27 mouse cellular contexts compared by ENCODE assay signal in the genomic region with DNA sequence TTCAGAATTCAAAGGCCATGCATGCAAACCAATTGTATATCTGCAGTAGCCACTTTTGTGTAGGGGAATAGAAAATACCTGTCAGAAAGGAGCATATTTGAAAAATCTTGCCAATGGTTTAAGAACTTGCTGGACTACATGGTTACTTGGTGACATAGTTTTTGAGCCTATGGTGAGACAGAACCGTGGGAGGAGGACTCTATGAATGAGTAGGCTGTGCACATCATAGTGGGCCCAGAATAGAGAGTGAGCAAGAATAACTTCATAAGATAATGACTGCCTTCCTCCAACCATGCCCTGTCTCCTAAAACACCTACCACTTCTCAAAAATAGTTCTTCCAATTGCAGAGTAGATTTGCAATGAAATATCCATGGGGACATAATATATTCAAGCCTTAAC.
"Had no signal": no experiment of that assay in that cellular context is flagged by ENCODE, and none has a peak within 500 bp of the region (broad histone marks: within the 10 kb centered on the region; RNA-seq: fewer than 3 reads in every experiment).

No protein-coding gene starts in this region.

- ATAC-seq: forebrain, postnatal 0 days; hindbrain, embryonic 16.5 days; inflammation-experienced regulatory T-cells, adult 6 months; intestine, embryonic 15.5 days; intestine, postnatal 0 days had no signal

- H3K27ac ChIP-seq: heart, adult 2 months; heart, embryonic 13.5 days; heart, embryonic 15.5 days; hindbrain, embryonic 10.5 days; hindbrain, embryonic 12.5 days; hindbrain, embryonic 14.5 days; intestine, embryonic 15.5 days; limb, embryonic 10.5 days; limb, embryonic 12.5 days; liver, embryonic 13.5 days; liver, embryonic 15.5 days had no signal

- H3K4me3 ChIP-seq: heart, adult 2 months; heart, embryonic 13.5 days; heart, embryonic 15.5 days; hindbrain, embryonic 10.5 days; hindbrain, embryonic 12.5 days; intestine, embryonic 15.5 days; limb, embryonic 10.5 days; limb, embryonic 12.5 days; liver, embryonic 13.5 days; liver, embryonic 15.5 days had no signal

- DNase-seq: forebrain, postnatal 0 days; gastrocnemius, postnatal 14 days; gastrocnemius, postnatal 36 days; heart, adult 11 months; heart, adult 2 months; heart, postnatal 14 days; heart, postnatal 4 days; kidney, adult 18-20 months; kidney, adult 8-10 months; kidney, postnatal 10 days; kidney, postnatal 25 days; kidney, postnatal 4 days; layer of hippocampus, adult 9-11 months; liver; liver, embryonic 13.5 days had no signal
